Mouse (Mus musculus): ENCODE measurements around the gene Gmip. TPM values are rescaled to one million over a fixed set of nuclear protein-coding genes. Genes with fewer than 3 reads are reported as not detected.

Gmip gene
- polyA plus RNA-seq, 1 experiment = 58.3 TPM

DNA sequence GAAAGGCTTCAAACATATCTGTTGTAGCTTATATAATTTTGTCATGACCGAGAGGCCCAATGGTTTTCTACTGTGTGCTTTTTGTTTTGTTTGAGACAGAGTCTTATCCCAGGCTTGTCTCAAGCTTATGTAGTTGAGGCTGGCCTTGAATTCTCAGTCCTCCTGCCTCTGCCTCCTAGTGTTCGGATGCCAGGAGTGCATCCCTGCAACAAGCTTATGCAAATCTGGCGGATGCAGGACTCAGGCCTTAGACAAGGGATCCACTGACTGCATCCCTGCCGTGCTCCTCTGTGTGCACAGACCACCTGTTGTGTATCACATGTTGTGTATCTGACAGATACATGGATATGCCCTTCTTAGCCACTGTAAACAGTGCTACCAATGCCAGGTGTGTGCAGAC is 52.3 kb downstream of the Gmip start:
- H3K27ac ChIP-seq (ENCODE audit: insufficient read depth, low read depth, low read length) = no peak overlapping the region
- no peaks in the 10 kb centered on the region for H3K4me1 ChIP-seq (ENCODE audit: control insufficient read depth, insufficient read depth, insufficient read length, low read length)
- no peak overlapping the region for H3K4me3 ChIP-seq (ENCODE audit: low read depth, low read length)
- WGBS = 74% methylated on average over 4 of the region's 4 CpGs
- no peaks in the 10 kb centered on the region for H3K27me3 ChIP-seq (ENCODE audit: control insufficient read depth, insufficient read depth, low read length)
- no peaks in the 10 kb centered on the region for H3K36me3 ChIP-seq (ENCODE audit: control insufficient read depth, insufficient read depth, low read length)
- no peak for TF ChIP-seq POLR2A (IDR thresholded peaks at IDR 0.05; ENCODE audit: low read depth, low read length)
- TF ChIP-seq CTCF (IDR thresholded peaks at IDR 0.05; ENCODE audit: extremely low read depth, insufficient read length, insufficient replicate concordance, low read depth, low read length) = peak; percentile 31; the same call in 1 of the 2 replicates

DNA sequence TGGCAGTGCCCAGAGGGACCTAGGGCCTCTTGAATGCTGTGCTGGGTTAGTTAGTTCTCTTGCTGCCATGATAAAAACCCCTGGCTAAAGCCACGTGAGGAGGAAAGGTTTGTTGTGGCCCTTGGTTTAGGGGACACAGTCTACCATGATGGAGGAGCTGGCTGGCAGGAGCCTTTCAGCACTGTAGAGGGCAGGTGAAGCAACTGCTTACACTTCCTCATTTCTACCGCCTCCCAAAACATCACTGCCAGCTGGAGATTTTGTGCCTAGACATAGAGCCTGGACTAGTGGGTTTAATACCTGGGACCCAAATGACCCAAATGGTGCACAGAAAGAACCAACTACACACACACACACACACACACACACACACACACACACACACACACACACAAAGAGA is 52.8 kb downstream of the Gmip start:
- Histone ChIP-seq H3K36me3 (ENCODE audit: control insufficient read depth, insufficient read depth, low read length) (no peaks in the 10 kb centered on the region), H3K27me3 (ENCODE audit: control insufficient read depth, insufficient read depth, low read length) (no peaks in the 10 kb centered on the region), H3K27ac (ENCODE audit: insufficient read depth, low read depth, low read length) (no peak overlapping the region), H3K4me3 (ENCODE audit: low read depth, low read length) (no peak overlapping the region), H3K4me1 (ENCODE audit: control insufficient read depth, insufficient read depth, insufficient read length, low read length) (no peaks in the 10 kb centered on the region)
- no peak for TF ChIP-seq CTCF (IDR thresholded peaks at IDR 0.05; ENCODE audit: extremely low read depth, insufficient read length, insufficient replicate concordance, low read depth, low read length)
- no peak for TF ChIP-seq POLR2A (IDR thresholded peaks at IDR 0.05; ENCODE audit: low read depth, low read length)
- WGBS = 52% methylated on average over 2 of the region's 2 CpGs

DNA sequence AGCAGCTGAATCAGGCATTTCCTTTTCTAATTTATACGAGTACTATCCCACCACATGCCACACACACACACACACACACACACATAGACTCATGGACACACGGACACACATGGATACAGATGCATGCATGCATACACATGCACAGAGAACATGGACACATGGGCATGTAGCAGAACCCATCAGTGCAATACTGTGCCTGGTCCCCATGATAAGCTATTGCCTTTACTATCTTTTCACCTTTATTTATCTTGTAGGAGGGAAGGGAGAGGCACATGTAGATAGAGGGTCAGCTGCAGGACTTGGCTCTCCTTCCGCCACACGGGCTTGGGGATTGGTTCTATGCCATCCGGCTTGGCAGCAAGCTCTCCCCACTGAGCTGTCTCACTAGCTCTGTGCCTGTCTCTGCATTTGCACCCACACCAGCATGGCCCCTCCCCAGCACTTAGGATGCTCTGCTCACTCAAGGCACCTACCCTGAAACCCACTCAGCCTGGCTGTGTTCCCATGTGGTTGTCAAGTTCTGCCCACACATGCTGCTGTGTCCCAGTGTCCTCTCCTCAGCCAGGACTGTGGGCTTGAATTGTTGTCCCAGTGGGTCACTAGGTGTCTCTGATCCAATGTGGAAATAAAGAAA is 55.0 kb downstream of the Gmip start:
- peaks cover 5% of the 10 kb centered on the region for H3K4me1 ChIP-seq (ENCODE audit: control insufficient read depth, insufficient read depth, insufficient read length, low read length)
- WGBS = 50% methylated on average over 5 of the region's 5 CpGs
- H3K4me3 ChIP-seq (ENCODE audit: low read depth, low read length) = no peak overlapping the region
- H3K27me3 ChIP-seq (ENCODE audit: control insufficient read depth, insufficient read depth, low read length) = no peaks in the 10 kb centered on the region
- H3K27ac ChIP-seq (ENCODE audit: insufficient read depth, low read depth, low read length) = no peak overlapping the region
- TF ChIP-seq POLR2A (IDR thresholded peaks at IDR 0.05; ENCODE audit: low read depth, low read length) = no peak
- TF ChIP-seq CTCF (IDR thresholded peaks at IDR 0.05; ENCODE audit: extremely low read depth, insufficient read length, insufficient replicate concordance, low read depth, low read length) = no peak
- no peaks in the 10 kb centered on the region for H3K36me3 ChIP-seq (ENCODE audit: control insufficient read depth, insufficient read depth, low read length)

DNA sequence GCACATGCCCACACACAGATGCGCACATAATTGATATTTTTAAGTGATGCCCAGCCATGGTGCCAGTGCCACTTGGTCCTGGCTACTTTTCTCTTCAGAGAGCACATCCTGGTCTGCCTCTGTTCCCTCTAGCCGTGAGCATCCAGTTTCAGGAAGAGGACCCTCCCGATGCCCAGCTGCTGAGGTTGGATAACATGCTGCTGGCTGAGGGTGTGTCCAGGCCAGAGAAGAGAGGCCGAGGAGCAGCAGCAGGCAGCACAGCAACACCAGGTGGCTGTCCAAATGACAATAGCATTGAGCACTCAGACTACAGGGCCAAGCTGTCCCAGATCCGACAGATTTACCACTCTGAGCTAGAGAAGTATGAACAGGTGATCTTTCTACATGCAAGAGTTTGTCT is 55.7 kb downstream of the Gmip start:
- no peak for TF ChIP-seq POLR2A (IDR thresholded peaks at IDR 0.05; ENCODE audit: low read depth, low read length)
- TF ChIP-seq CTCF (IDR thresholded peaks at IDR 0.05; ENCODE audit: extremely low read depth, insufficient read length, insufficient replicate concordance, low read depth, low read length) = no peak
- WGBS = 48% methylated on average over 5 of the region's 5 CpGs
- no peaks in the 10 kb centered on the region for H3K27me3 ChIP-seq (ENCODE audit: control insufficient read depth, insufficient read depth, low read length)
- H3K27ac ChIP-seq (ENCODE audit: insufficient read depth, low read depth, low read length) = no peak overlapping the region
- H3K4me3 ChIP-seq (ENCODE audit: low read depth, low read length) = no peak overlapping the region
- no peaks in the 10 kb centered on the region for H3K36me3 ChIP-seq (ENCODE audit: control insufficient read depth, insufficient read depth, low read length)
- H3K4me1 ChIP-seq (ENCODE audit: control insufficient read depth, insufficient read depth, insufficient read length, low read length) = peaks cover 5% of the 10 kb centered on the region

DNA sequence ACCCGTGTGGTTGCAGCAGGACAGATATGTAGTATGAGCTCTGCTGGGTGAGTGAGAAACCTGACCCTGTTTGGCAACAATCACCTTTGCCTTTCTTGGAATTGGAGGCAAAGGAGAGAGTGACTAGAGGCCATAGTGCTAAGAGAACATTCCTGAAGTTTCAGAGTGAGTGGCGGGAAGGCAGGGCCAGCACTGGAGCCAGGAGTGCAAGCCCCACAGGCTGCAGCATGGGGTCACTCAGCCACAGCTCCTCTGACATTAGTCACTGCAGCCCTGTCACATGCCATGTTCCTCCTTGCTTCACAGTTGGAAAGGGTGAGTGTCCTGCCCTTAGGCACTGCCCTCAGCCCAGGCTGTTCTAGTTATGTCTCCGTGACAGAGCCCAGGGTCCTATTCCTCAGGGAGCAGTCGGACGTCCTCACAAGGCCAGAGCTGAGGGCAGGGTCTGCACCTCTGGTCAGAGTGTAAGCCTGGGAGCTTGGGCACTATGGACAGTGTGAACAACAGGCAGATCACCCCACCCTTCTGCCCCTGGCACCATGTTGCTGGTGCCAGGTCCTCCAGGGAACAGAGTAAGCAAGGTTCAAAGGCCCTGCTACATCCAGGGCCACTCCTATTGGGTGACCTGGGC is 59.3 kb downstream of the Gmip start:
- 83% methylated on average over 5 of the region's 5 CpGs for WGBS
- Histone ChIP-seq H3K4me3 (ENCODE audit: low read depth, low read length) (no peak overlapping the region), H3K36me3 (ENCODE audit: control insufficient read depth, insufficient read depth, low read length) (no peaks in the 10 kb centered on the region), H3K4me1 (ENCODE audit: control insufficient read depth, insufficient read depth, insufficient read length, low read length) (peaks cover 5% of the 10 kb centered on the region), H3K27ac (ENCODE audit: insufficient read depth, low read depth, low read length) (no peak overlapping the region), H3K27me3 (ENCODE audit: control insufficient read depth, insufficient read depth, low read length) (no peaks in the 10 kb centered on the region)
- TF ChIP-seq POLR2A (IDR thresholded peaks at IDR 0.05; ENCODE audit: low read depth, low read length) = no peak
- TF ChIP-seq CTCF (IDR thresholded peaks at IDR 0.05; ENCODE audit: extremely low read depth, insufficient read length, insufficient replicate concordance, low read depth, low read length) = no peak

DNA sequence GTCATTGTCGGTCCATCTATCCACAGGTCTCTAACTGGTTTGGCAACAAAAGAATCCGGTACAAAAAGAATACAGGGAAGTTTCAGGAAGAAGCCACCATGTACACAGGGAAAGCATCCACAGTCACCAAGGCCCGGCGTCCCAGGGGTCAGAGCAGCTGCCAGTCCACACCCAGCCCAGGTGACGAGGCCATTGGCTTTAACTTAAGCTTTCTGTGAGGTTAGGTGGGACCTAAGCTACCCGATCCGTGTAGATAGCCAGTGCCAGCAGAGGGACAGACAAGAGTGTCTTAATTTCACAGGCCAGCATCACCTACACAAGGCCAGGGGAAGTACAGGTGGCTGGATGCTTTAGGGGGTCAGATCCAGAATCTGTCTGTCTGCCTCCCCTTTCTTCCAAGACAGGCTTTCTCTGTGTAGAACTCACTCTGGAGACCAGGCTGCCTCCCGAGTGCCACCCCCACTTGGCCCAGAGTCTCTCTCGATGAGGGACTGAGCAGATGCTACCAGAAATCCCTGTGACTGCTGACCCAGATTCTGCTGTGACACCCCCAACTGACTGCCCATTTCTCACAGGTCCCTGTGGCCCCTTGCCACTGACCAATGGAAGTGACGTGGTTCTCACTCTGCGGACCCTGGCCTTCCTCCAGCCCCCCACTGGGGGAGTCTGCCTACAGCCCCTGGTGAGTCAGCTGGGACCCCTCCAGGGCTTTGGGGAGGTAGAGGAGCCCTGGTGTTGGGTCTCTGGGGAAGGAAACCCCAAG is 61.7 kb downstream of the Gmip start:
- no peaks in the 10 kb centered on the region for H3K27me3 ChIP-seq (ENCODE audit: control insufficient read depth, insufficient read depth, low read length)
- peaks cover 5% of the 10 kb centered on the region for H3K4me1 ChIP-seq (ENCODE audit: control insufficient read depth, insufficient read depth, insufficient read length, low read length)
- WGBS = 79% methylated on average over 11 of the region's 11 CpGs
- TF ChIP-seq CTCF (IDR thresholded peaks at IDR 0.05; ENCODE audit: extremely low read depth, insufficient read length, insufficient replicate concordance, low read depth, low read length) (no peak), POLR2A (IDR thresholded peaks at IDR 0.05; ENCODE audit: low read depth, low read length) (no peak)
- H3K36me3 ChIP-seq (ENCODE audit: control insufficient read depth, insufficient read depth, low read length) = no peaks in the 10 kb centered on the region
- no peak overlapping the region for H3K4me3 ChIP-seq (ENCODE audit: low read depth, low read length)
- H3K27ac ChIP-seq (ENCODE audit: insufficient read depth, low read depth, low read length) = no peak overlapping the region

DNA sequence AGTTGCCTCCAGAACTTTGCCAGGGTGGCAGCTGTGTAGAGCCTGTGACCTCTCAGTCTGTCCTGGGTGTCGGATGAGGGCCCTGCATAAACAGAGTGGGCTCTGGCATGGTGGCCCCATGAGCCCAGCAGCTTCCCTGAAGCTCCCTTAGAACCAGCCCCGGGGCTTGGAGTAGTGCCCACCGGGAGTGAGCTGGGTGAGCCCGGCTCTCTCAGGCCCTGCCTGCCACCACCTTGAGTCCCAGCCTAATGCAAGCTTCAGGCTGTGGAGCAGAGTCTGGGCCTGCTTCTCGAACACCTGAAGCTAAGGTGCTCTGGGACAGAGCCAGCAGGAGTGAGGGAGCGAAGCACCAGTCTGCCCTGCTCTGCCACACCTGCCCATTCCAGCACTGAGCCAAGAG is 62.4 kb downstream of the Gmip start:
- Histone ChIP-seq H3K4me1 (ENCODE audit: control insufficient read depth, insufficient read depth, insufficient read length, low read length) (peaks cover 5% of the 10 kb centered on the region), H3K27me3 (ENCODE audit: control insufficient read depth, insufficient read depth, low read length) (no peaks in the 10 kb centered on the region), H3K4me3 (ENCODE audit: low read depth, low read length) (no peak overlapping the region), H3K36me3 (ENCODE audit: control insufficient read depth, insufficient read depth, low read length) (no peaks in the 10 kb centered on the region), H3K27ac (ENCODE audit: insufficient read depth, low read depth, low read length) (no peak overlapping the region)
- TF ChIP-seq POLR2A (IDR thresholded peaks at IDR 0.05; ENCODE audit: low read depth, low read length) = no peak
- TF ChIP-seq CTCF (IDR thresholded peaks at IDR 0.05; ENCODE audit: extremely low read depth, insufficient read length, insufficient replicate concordance, low read depth, low read length) = no peak
- 75% methylated on average over 6 of the region's 6 CpGs for WGBS

Other genes with a start within 250 kb of the Gmip start
- gene Zfp868, start 183.1 kb upstream of the Gmip start, polyA plus RNA-seq (2012; rRNA removed) = 1.4 and 3.4 TPM in 2 replicates
- 0.10 and 0.18 TPM in 2 replicates for gene Zfp964, start 154.2 kb upstream of the Gmip start, polyA plus RNA-seq (2012; rRNA removed)
- gene Zfp869, start 98.0 kb upstream of the Gmip start, polyA plus RNA-seq (2012; rRNA removed) = 0.33 and 0.38 TPM in 2 replicates
- 0.41 and 1.9 TPM in 2 replicates for gene Zfp963, start 58.7 kb upstream of the Gmip start, polyA plus RNA-seq (2012; rRNA removed)
- gene Gm20422, start 33.8 kb upstream of the Gmip start, polyA plus RNA-seq (2012; rRNA removed) = not detected in 2 replicates
- 64.3 and 102 TPM in 2 replicates for gene Atp13a1, start 17.5 kb upstream of the Gmip start, polyA plus RNA-seq (2012; rRNA removed)
- 2.2 and 3.7 TPM in 2 replicates for gene Zfp866, start 17.5 kb upstream of the Gmip start, polyA plus RNA-seq (2012; rRNA removed)
- gene Lpar2, start 13.8 kb downstream of the Gmip start, polyA plus RNA-seq (2012; rRNA removed) = 2.0 and 2.2 TPM in 2 replicates
- gene Pbx4, start 23.8 kb downstream of the Gmip start, polyA plus RNA-seq (2012; rRNA removed) = 2.1 and 9.1 TPM in 2 replicates
- gene Cilp2, start 79.0 kb downstream of the Gmip start, polyA plus RNA-seq (2012; rRNA removed) = 0.03 and 0.20 TPM in 2 replicates
- gene Tssk6, start 93.5 kb downstream of the Gmip start, polyA plus RNA-seq (2012; rRNA removed) = 0.98 and 1.9 TPM in 2 replicates
- gene Ndufa13, start 93.9 kb downstream of the Gmip start, polyA plus RNA-seq (2012; rRNA removed) = 88.6 and 149 TPM in 2 replicates
- 4.6 and 4.8 TPM in 2 replicates for gene Yjefn3, start 94.0 kb downstream of the Gmip start, polyA plus RNA-seq (2012; rRNA removed)
- gene Gatad2a, start 187.7 kb downstream of the Gmip start, polyA plus RNA-seq (2012; rRNA removed) = 46.0 and 101 TPM in 2 replicates
- gene Mau2, start 234.1 kb downstream of the Gmip start, polyA plus RNA-seq (2012; rRNA removed) = 63.2 and 107 TPM in 2 replicates
- gene Sugp1, start 234.1 kb downstream of the Gmip start, polyA plus RNA-seq (2012; rRNA removed) = 6.9 and 10.4 TPM in 2 replicates